Mouse (Mus musculus) lung, postnatal 0 days (tissue): Measurements from ENCODE around the gene Mad1l1. TPM values are rescaled to one million over a fixed set of nuclear protein-coding genes. Genes with fewer than 3 reads are reported as not detected.

Experiments
- ATAC-seq: fragments of 200-750 bp; cut with Nextera tagmentation; 2 replicates; pipeline ENCODE4 v1.8.0; 2017; ENCODE audit warnings: moderate library complexity
- DNase-seq: peaks from one replicate; pipeline ENCODE4 v3.0.0-alpha.2; 2016; ENCODE audit warnings: low spot score
- H3K27ac ChIP-seq: fragments of 300-500 bp; sonication (generic); 2 replicates; pipeline ENCODE4 v1.5.1; 2014; ENCODE audit warnings: antibody characterized with exemption, mild to moderate bottlenecking, low read length, mixed read lengths
- H3K27me3 ChIP-seq: fragments of 300-500 bp; sonication (generic); replicated peaks from 2 replicates; pipeline ENCODE4 v1.6.1; 2014; ENCODE audit warnings: low read length, mixed read lengths; ENCODE audit not compliant: insufficient read depth
- H3K36me3 ChIP-seq: fragments of 300-500 bp; sonication (generic); 2 replicates; pipeline ENCODE4 v1.6.1; 2014; ENCODE audit warnings: low read length, mixed read lengths; ENCODE audit not compliant: insufficient read depth
- H3K4me1 ChIP-seq: fragments of 300-500 bp; sonication (generic); 2 replicates; pipeline ENCODE4 v1.6.1; 2014; ENCODE audit warnings: antibody characterized with exemption, low read depth, low read length, mixed read lengths; ENCODE audit not compliant: insufficient read depth
- H3K4me2 ChIP-seq: fragments of 300-500 bp; sonication (generic); replicated peaks from 2 replicates; pipeline ENCODE4 v1.6.1; 2014; ENCODE audit warnings: low read depth, mild to moderate bottlenecking, low read length, moderate library complexity, mixed read lengths
- H3K4me3 ChIP-seq: fragments of 300-500 bp; sonication (generic); 2 replicates; pipeline ENCODE4 v1.5.1; 2014; ENCODE audit warnings: low read depth, low read length
- H3K9ac ChIP-seq: fragments of 300-500 bp; sonication (generic); replicated peaks from 2 replicates; pipeline ENCODE4 v1.6.1; 2014; ENCODE audit warnings: low read depth, mild to moderate bottlenecking
- H3K9me3 ChIP-seq: fragments of 300-500 bp; sonication (generic); 2 replicates; pipeline ENCODE4 v1.6.1; 2016; ENCODE audit warnings: low read length, mixed read lengths
- CTCF ChIP-seq: IDR thresholded peaks from 2 replicates; pipeline ENCODE4 v1.5.1; 2016; ENCODE audit warnings: antibody characterized with exemption, mild to moderate bottlenecking
- EP300 ChIP-seq: IDR thresholded peaks from 2 replicates; pipeline ENCODE4 v1.6.1; 2016; ENCODE audit warnings: antibody characterized with exemption, mild to moderate bottlenecking, control low read depth
- WGBS: fragments of 180-500 bp; shearing (Covaris S2); extraction: QIAGEN DNeasy Blood & Tissue Kit; methylation state at CpG from one replicate; pipeline ENCODE4 v1.1.7; 2014; 5-methylcytosine and 5-hydroxymethylcytosine counted together
- polyA plus RNA-seq: library from polyadenylated mRNA; unstranded; fragments of >200 nt; fragmentation: Nextera tagmentation; extraction: Ambion mirVana; gene quantifications from 2 replicates; pipeline ENCODE4 v1.2.1, GENCODE M21; 2015

Mad1l1 gene
- polyA plus RNA-seq, 1 experiment from 2014 or later = 18.4 TPM

DNA sequence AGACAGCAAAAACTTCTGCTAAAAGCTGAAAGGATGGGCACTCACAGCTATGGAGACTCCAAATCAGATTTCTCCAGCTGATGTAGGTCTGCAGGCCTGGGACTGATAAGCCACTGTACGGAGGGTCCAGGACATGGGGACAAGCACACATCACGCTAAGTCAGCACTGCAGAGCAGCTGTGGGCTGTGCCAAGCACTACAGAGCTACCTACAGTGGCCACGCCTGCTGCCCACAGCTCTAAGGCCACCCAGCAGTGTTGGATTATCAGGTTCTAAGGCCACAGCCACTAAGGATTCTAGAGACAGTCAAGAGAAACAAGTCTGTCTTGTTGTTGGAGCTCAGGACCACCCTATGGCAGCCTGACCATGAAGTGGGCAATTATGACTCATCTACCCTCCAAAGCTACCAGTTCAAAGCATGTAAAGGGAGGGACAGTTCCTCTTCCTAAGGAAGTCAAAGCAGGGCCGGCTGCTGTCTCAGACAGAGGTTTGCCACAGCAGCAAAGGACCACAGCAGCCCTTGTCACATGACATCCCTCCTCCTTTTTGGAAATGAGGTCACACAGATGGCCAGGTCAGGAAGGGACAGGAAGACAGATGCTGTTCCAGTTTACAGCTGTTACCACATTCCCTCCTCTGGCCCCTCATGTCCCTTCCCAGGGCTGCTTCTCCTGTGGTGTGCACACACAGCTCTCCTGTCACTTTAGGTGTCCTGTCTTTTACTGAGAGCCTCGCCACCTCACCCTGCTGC lies 56.4 kb downstream of the Mad1l1 start:
- ATAC-seq (peak; percentile 48), DNase-seq (peak; percentile 29)
- Histone ChIP-seq H3K4me3 (no peak overlapping the region), H3K9ac (no peak overlapping the region), H3K9me3 (no peaks in the 10 kb centered on the region), H3K27me3 (no peaks in the 10 kb centered on the region), H3K4me2 (no peak overlapping the region), H3K4me1 (no peaks in the 10 kb centered on the region), H3K36me3 (no peaks in the 10 kb centered on the region), H3K27ac (no peak overlapping the region)
- WGBS = 74% methylated on average over 5 of the region's 5 CpGs
- TF ChIP-seq CTCF (no peak), EP300 (no peak)

DNA sequence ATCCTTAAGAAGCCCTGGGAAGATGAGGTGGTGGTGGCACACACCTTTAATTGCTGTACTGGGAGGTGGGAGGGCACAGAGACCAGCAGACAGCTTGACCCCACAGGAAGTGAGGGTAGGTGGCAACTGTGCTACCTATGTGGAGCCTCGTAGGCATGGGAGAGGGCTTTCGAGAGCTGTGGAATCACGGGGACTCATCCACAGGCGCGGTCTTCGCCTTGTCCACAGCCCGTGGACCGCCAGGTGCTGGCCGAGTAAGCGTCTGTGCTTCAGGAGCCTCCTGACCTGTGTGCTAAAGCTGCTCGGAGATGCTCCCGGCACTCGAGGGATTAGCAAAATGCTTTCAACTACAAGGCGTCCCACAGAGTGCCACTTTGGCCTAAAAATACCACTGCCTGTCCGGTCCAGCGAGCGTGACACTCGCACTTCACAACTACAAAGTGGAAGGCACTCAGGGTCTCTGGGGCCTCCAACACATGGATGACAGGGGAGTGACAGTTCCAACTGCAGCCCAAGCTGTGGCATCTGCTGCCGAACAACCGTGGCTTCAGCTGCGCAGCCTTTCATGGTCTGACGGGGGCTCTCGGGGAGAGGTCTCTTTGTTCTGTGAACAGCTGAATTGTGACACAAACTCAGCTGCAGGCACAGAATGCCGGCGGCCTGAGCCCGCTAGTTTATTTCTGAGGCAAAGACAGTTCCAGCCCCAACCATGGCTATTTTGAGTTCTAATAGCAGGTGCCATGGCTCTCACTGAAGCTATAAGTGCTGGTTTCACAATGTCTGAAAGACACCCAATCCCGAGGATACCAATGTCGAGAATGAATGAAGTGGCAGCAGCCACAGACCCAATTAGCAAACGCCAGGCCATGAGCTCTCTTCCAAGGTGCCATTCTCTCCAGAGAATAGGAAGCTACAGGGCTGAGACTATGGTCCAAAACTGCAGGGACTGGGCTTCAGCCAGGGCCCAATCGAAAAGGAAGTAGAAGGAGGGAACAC lies 57.3 kb downstream of the Mad1l1 start:
- Histone ChIP-seq H3K4me3 (no peak overlapping the region), H3K27me3 (no peaks in the 10 kb centered on the region), H3K4me1 (no peaks in the 10 kb centered on the region), H3K27ac (no peak overlapping the region), H3K9me3 (no peaks in the 10 kb centered on the region), H3K9ac (no peak overlapping the region), H3K36me3 (no peaks in the 10 kb centered on the region), H3K4me2 (no peak overlapping the region)
- 80% methylated on average over 30 of the region's 30 CpGs for WGBS
- TF ChIP-seq EP300 (no peak), CTCF (no peak)
- ATAC-seq = no peak
- DNase-seq = no peak

DNA sequence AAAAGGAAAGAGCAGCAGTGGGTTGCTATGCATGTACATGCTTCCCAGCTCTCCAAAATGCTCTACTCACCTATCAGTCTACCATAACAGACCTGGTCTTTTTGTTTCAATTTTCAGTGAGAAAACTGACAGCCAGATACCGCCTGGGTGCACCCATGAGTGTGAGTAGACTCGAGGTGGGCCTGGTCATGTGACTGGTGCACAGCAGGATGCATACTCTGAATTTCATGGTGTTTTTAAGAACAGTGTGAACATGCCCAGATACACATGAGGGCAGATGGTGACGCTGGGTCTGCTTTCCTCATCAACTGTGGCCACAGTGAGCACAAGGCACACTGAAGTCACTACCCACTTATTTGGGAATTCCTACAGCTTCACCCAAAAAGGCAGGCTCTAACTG lies 59.0 kb downstream of the Mad1l1 start:
- Histone ChIP-seq H3K27me3 (no peaks in the 10 kb centered on the region), H3K27ac (no peak overlapping the region), H3K4me1 (no peaks in the 10 kb centered on the region), H3K9me3 (no peaks in the 10 kb centered on the region), H3K4me2 (no peak overlapping the region), H3K36me3 (no peaks in the 10 kb centered on the region), H3K9ac (no peak overlapping the region), H3K4me3 (no peak overlapping the region)
- no peak for TF ChIP-seq CTCF
- TF ChIP-seq EP300 = no peak
- WGBS = 92% methylated on average over 3 of the region's 3 CpGs
- ATAC-seq (no peak), DNase-seq (no peak)

DNA sequence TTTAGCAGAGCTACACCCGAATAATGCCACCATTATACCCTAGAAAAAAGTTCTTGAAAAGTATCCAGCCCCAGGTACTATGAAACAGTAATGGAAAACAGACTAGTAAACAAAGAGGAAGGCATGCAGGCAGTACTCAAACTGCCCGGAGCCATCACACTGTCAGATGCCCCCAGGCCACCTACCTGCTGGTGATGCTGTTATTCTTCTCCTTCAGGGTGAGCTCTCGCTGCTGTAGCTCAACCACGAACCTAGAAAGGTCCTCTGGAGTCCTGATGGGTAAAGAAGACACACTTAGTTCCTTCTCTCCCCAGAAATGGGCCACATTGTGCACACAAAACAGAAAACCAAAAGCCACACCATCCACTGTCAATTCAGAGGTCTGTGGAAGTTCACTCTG lies 60.0 kb downstream of the Mad1l1 start:
- 92% methylated on average over 4 of the region's 4 CpGs for WGBS
- Histone ChIP-seq H3K9me3 (no peaks in the 10 kb centered on the region), H3K36me3 (no peaks in the 10 kb centered on the region), H3K27ac (no peak overlapping the region), H3K4me3 (no peak overlapping the region), H3K9ac (no peak overlapping the region), H3K4me1 (no peaks in the 10 kb centered on the region), H3K4me2 (no peak overlapping the region), H3K27me3 (no peaks in the 10 kb centered on the region)
- DNase-seq = no peak
- ATAC-seq = no peak
- TF ChIP-seq CTCF (no peak), EP300 (no peak)

DNA sequence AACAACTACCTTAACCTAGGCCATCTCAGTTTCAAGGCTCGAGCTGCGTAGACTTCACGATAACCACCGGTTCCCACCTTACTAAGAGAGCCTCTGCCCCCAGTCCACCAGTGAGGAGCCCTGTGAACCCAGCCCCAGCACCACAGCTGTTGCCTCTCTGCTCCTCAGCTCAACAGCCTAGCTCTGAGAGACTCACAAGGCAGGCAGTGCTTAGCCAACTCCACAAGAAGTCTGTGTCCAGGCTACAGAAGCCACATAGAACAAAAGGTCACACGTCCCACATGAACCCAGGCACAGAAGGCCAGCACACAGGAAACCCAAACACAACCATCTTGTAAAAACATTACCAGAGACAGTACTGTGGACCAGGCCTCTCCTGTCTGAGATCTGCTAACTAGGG lies 62.7 kb downstream of the Mad1l1 start:
- DNase-seq (no peak), ATAC-seq (no peak)
- Histone ChIP-seq H3K27ac (no peak overlapping the region), H3K4me2 (no peak overlapping the region), H3K4me1 (no peaks in the 10 kb centered on the region), H3K36me3 (no peaks in the 10 kb centered on the region), H3K9ac (no peak overlapping the region), H3K27me3 (no peaks in the 10 kb centered on the region), H3K9me3 (no peaks in the 10 kb centered on the region), H3K4me3 (no peak overlapping the region)
- TF ChIP-seq CTCF = no peak
- no peak for TF ChIP-seq EP300
- WGBS = 95% methylated on average over 5 of the region's 5 CpGs

DNA sequence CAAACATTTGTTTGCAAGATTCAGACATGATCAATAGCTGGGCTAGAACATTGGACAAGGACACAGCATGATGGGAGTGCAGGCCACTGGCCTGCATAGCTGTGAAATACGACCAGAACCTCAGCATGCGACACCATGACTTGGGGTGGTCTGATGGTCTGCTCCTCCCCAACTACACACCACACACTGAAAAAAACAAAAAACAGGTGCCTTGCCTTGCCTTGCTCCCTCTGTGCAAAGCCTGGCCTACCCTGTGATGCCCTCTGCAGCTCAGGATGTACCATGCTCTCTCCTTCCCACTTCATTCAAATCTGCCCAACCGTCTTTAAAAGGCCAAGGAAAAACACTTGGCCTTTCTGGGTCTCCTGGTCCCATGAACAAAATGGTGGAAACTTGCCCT lies 63.3 kb downstream of the Mad1l1 start:
- no peaks in the 10 kb centered on the region for H3K36me3 ChIP-seq
- no peak overlapping the region for H3K9ac ChIP-seq
- no peak overlapping the region for H3K27ac ChIP-seq
- TF ChIP-seq EP300 = no peak
- no peak for TF ChIP-seq CTCF
- no peaks in the 10 kb centered on the region for H3K27me3 ChIP-seq
- H3K4me2 ChIP-seq = no peak overlapping the region
- DNase-seq (no peak), ATAC-seq (no peak)
- no peak overlapping the region for H3K4me3 ChIP-seq
- H3K9me3 ChIP-seq = no peaks in the 10 kb centered on the region
- WGBS = 82% methylated on average over 3 of the region's 3 CpGs
- H3K4me1 ChIP-seq = no peaks in the 10 kb centered on the region
